Mouse (Mus musculus) kidney, adult 8-10 months (tissue): Measurements from ENCODE around the gene Ssxb5.
A peak's percentile ranks its signal among the peaks of the same experiment; 100 is the strongest.
"Not testable (repeated sequence)": the region's sequence is repeated elsewhere in the genome, so short reads cannot be mapped to it uniquely, and the experiment has no call there.

Experiments used
- DNase-seq, 2 experiments: peaks; one replicate each; pipeline ENCODE4 v3.0.0; 2022

Gene Ssxb5

DNA sequence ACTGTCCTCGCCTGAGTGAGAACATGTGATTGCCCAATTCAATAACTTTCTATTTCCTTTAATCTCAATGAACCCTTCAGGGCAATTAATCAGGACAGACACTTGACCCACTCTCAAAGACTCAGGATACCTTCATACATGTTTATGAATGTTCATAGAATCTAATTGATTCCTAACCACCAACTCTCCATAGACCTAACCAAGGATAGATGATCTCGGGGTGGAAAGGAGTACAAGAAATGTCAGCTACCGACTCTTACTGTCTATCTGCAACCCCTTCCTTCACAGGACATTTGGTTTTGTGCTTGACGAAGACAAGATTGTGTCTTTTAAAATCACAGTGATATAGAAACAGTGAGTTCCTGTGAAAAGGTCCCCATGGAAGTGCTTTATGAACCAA, at the start of gene Ssxb5:
Gene Ssxb5 (plus strand): TSS at position 301 of the 400 bp plus-strand sequence.
- not testable (repeated sequence) for DNase-seq

DNA sequence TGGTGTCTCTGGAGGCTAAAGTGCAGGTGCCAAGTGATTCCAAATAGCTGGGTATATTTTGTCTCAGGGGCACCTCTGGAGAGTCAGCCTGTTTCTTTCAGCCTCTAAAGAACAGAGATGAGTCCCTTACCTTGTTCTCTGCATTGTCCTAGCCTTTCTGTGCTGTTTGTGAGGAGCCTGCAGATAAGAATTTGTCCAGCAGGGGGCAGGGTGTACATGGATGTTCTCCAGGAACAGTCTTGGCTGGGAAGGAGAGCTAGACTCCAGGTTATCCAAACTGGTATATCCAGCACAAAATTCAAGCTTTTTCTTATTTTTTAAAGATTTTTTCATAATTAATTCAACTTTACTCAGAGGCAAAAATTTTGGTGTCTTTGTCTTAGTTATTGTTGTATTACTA, 28.6 kb downstream of the Ssxb5 start:
- DNase-seq, result peak; percentile 7 to 62

DNA sequence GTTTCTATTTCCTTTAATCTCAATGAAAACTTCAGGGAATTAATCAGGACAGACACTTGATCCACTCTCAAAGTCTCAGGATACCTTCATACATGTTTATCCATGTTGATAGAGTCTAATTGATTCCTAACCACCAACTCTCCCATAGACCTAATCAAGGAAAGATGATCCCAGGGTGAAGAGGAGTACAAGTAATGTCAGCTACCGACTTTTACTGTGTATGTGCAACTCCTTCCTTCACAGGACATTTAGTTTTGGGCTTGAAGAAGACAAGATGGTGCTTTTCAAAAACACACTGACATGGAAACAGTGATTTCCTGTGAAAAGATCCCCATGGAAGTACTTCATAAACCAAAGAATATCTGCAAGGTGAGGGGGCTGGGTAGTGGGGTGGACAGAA, 40.2 kb downstream of the Ssxb5 start, which contains the start of gene Gm6592:
Gene Gm6592 (plus strand): TSS at position 301 of the 400 bp plus-strand sequence.
- no peak for DNase-seq

DNA sequence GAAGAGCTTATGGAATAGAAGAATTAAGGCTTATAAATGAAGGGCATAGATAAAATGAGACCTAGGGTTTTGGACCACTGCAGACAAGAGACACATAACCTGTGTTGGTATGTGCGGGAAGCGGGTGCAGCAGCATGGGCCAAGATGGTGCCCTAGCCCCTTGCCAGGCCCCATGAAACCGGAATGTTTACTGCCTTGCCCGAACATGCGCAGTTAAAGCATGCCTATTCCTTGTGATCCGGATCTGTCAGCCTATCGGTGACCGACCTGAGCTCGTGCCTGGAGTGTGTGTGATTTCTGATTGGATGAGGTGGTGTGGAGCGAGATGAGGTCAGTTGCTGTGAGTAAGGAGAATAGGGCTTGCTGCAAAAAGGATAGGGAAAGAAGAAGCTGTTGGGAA, 49.0 kb downstream of the Ssxb5 start:
- DNase-seq, result no peak
